Mouse (Mus musculus): ENCODE results near the gene Nlgn1. TPM values are rescaled to one million over a fixed set of nuclear protein-coding genes. Genes with fewer than 3 reads are reported as not detected.

Gene Nlgn1
- total and polyA plus RNA-seq, 3 experiments = 0.04 TPM; not detected in 2

- Histone ChIP-seq H3K4me3 (no peak overlapping the region), H3K36me3 (ENCODE audit: control insufficient read depth, insufficient read depth, low read length) (no peaks in the 10 kb centered on the region), H3K79me2 (replicated peaks; ENCODE audit: control insufficient read depth, insufficient read depth, low read length) (no peaks in the 10 kb centered on the region), H3K9ac (ENCODE audit: low read depth, low read length) (no peak overlapping the region), H3K27me3 (ENCODE audit: control insufficient read depth, insufficient read depth, low read length) (no peaks in the 10 kb centered on the region), H3K27ac (no peak overlapping the region), H3K4me1 (ENCODE audit: control insufficient read depth, insufficient read depth, low read length) (no peaks in the 10 kb centered on the region)
- intact Hi-C loops (cut with DNase I) = no loop called here
- TF ChIP-seq CTCF (IDR thresholded peaks at IDR 0.05) (no peak), POLR2A (IDR thresholded peaks at IDR 0.05; ENCODE audit: insufficient read depth, low read depth, low read length) (no peak), EP300 (IDR thresholded peaks at IDR 0.05; ENCODE audit: insufficient read depth, low read depth, low read length) (no peak)
- DNase-seq = no peak
- 53% methylated on average over 9 of the region's 9 CpGs for WGBS
Observed at GRCm38 (mm10) chr3:26134839-26135651, 197.2 kb downstream of the Nlgn1 start.

GRCm38 (mm10) chr3:26130919-26131318 is 201.3 kb downstream of the Nlgn1 start:
- intact Hi-C loops (cut with DNase I) = no loop called here
- Histone ChIP-seq H3K9ac (ENCODE audit: low read depth, low read length) (no peak overlapping the region), H3K79me2 (replicated peaks; ENCODE audit: control insufficient read depth, insufficient read depth, low read length) (no peaks in the 10 kb centered on the region), H3K4me1 (ENCODE audit: control insufficient read depth, insufficient read depth, low read length) (no peaks in the 10 kb centered on the region), H3K27ac (no peak overlapping the region), H3K4me3 (no peak overlapping the region), H3K36me3 (ENCODE audit: control insufficient read depth, insufficient read depth, low read length) (no peaks in the 10 kb centered on the region), H3K27me3 (ENCODE audit: control insufficient read depth, insufficient read depth, low read length) (no peaks in the 10 kb centered on the region)
- WGBS = 60% methylated on average over 2 of the region's 2 CpGs
- DNase-seq = no peak
- TF ChIP-seq CTCF (IDR thresholded peaks at IDR 0.05) (no peak), POLR2A (IDR thresholded peaks at IDR 0.05; ENCODE audit: insufficient read depth, low read depth, low read length) (no peak), EP300 (IDR thresholded peaks at IDR 0.05; ENCODE audit: insufficient read depth, low read depth, low read length) (no peak)

- no peak overlapping the region for H3K27ac ChIP-seq
- no peaks in the 10 kb centered on the region for H3K4me1 ChIP-seq (ENCODE audit: control insufficient read depth, insufficient read depth, low read length)
- intact Hi-C loops (cut with DNase I) = no loop called here
- no peaks in the 10 kb centered on the region for H3K79me2 ChIP-seq (replicated peaks; ENCODE audit: control insufficient read depth, insufficient read depth, low read length)
- H3K9ac ChIP-seq (ENCODE audit: low read depth, low read length) = no peak overlapping the region
- TF ChIP-seq POLR2A (IDR thresholded peaks at IDR 0.05; ENCODE audit: insufficient read depth, low read depth, low read length) (no peak), CTCF (IDR thresholded peaks at IDR 0.05) (no peak), EP300 (IDR thresholded peaks at IDR 0.05; ENCODE audit: insufficient read depth, low read depth, low read length) (no peak)
- H3K4me3 ChIP-seq = no peak overlapping the region
- 70% methylated on average over 6 of the region's 6 CpGs for WGBS
- H3K36me3 ChIP-seq (ENCODE audit: control insufficient read depth, insufficient read depth, low read length) = no peaks in the 10 kb centered on the region
- no peaks in the 10 kb centered on the region for H3K27me3 ChIP-seq (ENCODE audit: control insufficient read depth, insufficient read depth, low read length)
- DNase-seq = no peak
Observed at GRCm38 (mm10) chr3:26129455-26129854, 202.8 kb downstream of the Nlgn1 start.

DNA sequence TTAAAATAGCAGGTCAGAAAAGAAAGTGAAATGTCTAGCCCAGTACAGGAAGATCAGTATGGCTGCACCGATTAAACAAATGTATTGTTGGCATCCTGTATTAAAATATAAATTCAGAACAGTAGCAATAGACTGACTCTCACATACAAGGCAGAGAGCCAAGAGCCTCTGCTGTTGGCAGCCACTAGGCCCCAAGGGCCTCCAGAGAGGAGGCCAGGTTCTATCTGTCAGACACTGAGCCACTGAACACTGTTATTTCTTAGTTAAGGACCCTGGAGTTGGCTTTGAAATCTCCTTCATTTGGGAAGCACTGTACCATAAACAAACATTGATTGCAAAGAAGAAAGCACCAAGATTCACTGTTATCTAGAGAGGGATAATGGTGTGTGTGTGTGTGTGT is 215.2 kb downstream of the Nlgn1 start:
- H3K36me3 ChIP-seq (ENCODE audit: control insufficient read depth, insufficient read depth, low read length) = no peaks in the 10 kb centered on the region
- no peak overlapping the region for H3K4me3 ChIP-seq
- no peaks in the 10 kb centered on the region for H3K79me2 ChIP-seq (replicated peaks; ENCODE audit: control insufficient read depth, insufficient read depth, low read length)
- no peak overlapping the region for H3K27ac ChIP-seq
- TF ChIP-seq EP300 (IDR thresholded peaks at IDR 0.05; ENCODE audit: insufficient read depth, low read depth, low read length) (no peak), CTCF (IDR thresholded peaks at IDR 0.05) (no peak), POLR2A (IDR thresholded peaks at IDR 0.05; ENCODE audit: insufficient read depth, low read depth, low read length) (no peak)
- no peak for DNase-seq
- H3K4me1 ChIP-seq (ENCODE audit: control insufficient read depth, insufficient read depth, low read length) = no peaks in the 10 kb centered on the region
- no peak overlapping the region for H3K9ac ChIP-seq (ENCODE audit: low read depth, low read length)
- whole genome bisulfite sequencing = 50% methylated on average over 1 of the region's 1 CpGs
- H3K27me3 ChIP-seq (ENCODE audit: control insufficient read depth, insufficient read depth, low read length) = no peaks in the 10 kb centered on the region
- intact Hi-C loops (cut with DNase I) = no loop called here

DNA sequence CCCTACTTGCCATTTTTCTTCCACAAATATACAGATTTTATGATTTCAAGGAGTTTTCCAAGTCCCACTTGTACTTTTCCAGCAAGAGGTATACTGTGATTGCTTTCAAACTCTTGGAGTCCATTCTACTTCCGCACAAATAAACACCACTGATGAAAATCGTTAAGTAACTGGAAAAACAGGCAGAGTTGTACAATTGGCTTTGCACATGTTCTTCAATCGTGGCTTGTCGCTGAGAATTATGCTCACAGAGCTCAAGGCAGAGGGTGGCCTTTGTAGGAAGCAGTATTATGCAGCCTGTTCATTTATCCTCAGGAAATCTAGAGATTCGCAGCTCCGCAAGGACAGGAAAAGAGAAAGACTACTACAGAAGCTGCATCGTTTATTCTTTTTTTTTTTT is 225.9 kb downstream of the Nlgn1 start:
- no peak overlapping the region for H3K9ac ChIP-seq (ENCODE audit: low read depth, low read length)
- intact Hi-C loops (cut with DNase I) = no loop called here
- no peaks in the 10 kb centered on the region for H3K79me2 ChIP-seq (replicated peaks; ENCODE audit: control insufficient read depth, insufficient read depth, low read length)
- H3K4me3 ChIP-seq = no peak overlapping the region
- no peaks in the 10 kb centered on the region for H3K4me1 ChIP-seq (ENCODE audit: control insufficient read depth, insufficient read depth, low read length)
- no peaks in the 10 kb centered on the region for H3K27me3 ChIP-seq (ENCODE audit: control insufficient read depth, insufficient read depth, low read length)
- 83% methylated on average over 7 of the region's 7 CpGs for WGBS
- no peak overlapping the region for H3K27ac ChIP-seq
- TF ChIP-seq POLR2A (IDR thresholded peaks at IDR 0.05; ENCODE audit: insufficient read depth, low read depth, low read length) (no peak), CTCF (IDR thresholded peaks at IDR 0.05) (no peak), EP300 (IDR thresholded peaks at IDR 0.05; ENCODE audit: insufficient read depth, low read depth, low read length) (no peak)
- no peaks in the 10 kb centered on the region for H3K36me3 ChIP-seq (ENCODE audit: control insufficient read depth, insufficient read depth, low read length)
- no peak for DNase-seq

DNA sequence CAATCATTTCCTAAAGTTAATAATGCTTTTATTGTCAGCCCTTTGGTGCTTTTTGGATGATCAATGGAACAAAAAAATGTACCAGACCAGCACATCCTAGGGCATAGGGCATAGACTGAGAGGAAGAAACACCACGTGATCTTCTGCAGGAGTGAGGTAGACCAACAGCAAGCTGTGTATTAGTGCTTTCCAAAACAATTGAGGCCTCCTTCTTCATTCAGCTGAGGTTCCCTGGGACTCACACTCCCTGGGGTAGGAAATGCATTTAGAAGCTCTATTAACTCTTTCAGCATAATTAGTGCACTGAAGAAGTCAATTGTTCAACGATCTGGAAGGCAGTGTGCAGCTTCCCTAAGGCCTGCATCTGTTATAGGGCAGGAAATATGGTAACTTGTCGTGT is 226.7 kb downstream of the Nlgn1 start:
- 49% methylated on average over 3 of the region's 3 CpGs for WGBS
- intact Hi-C loops (cut with DNase I) = no loop called here
- H3K27me3 ChIP-seq (ENCODE audit: control insufficient read depth, insufficient read depth, low read length) = no peaks in the 10 kb centered on the region
- no peaks in the 10 kb centered on the region for H3K79me2 ChIP-seq (replicated peaks; ENCODE audit: control insufficient read depth, insufficient read depth, low read length)
- TF ChIP-seq POLR2A (IDR thresholded peaks at IDR 0.05; ENCODE audit: insufficient read depth, low read depth, low read length) = no peak
- no peaks in the 10 kb centered on the region for H3K36me3 ChIP-seq (ENCODE audit: control insufficient read depth, insufficient read depth, low read length)
- no peaks in the 10 kb centered on the region for H3K4me1 ChIP-seq (ENCODE audit: control insufficient read depth, insufficient read depth, low read length)
- no peak overlapping the region for H3K4me3 ChIP-seq
- H3K9ac ChIP-seq (ENCODE audit: low read depth, low read length) = no peak overlapping the region
- no peak for DNase-seq
- H3K27ac ChIP-seq = no peak overlapping the region
